Mouse (Mus musculus) kidney, adult 11 months (tissue): ENCODE measurements at regions not wholly inside any gene's neighbourhood (a gene's known extent, or its start where the extent isn't known, plus 50 kb on each side); places are given as distances from the start of the nearest gene placed in this dataset.
A peak's percentile ranks its signal among the peaks of the same experiment; 100 is the strongest.
"Not testable (repeated sequence)": the region's sequence is repeated elsewhere in the genome, so short reads cannot be mapped to it uniquely, and the experiment has no call there.

Experiments used
- DNase-seq: peaks from one replicate; pipeline ENCODE4 v3.0.0; 2022

DNA sequence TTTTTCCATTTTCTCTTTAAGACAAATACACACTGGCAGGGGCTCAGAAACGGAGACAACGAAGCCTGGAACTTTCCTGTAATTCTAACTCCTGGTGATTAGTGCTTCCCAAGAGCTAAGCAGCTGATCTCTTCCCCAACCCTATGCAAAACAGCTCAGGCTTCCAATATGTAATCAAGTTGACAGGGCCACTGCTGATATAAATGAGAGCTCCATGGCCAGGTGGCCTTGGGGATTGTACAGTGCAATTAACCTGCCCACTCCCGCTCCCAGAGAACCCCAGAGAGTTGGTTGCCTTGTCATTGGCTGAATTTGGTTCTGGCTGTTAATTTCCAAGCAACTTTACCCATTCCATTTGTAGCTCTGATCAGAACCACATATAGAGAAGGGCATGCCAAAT, 67.8 kb downstream of the 4933415F23Rik start:
- no peak for DNase-seq

DNA sequence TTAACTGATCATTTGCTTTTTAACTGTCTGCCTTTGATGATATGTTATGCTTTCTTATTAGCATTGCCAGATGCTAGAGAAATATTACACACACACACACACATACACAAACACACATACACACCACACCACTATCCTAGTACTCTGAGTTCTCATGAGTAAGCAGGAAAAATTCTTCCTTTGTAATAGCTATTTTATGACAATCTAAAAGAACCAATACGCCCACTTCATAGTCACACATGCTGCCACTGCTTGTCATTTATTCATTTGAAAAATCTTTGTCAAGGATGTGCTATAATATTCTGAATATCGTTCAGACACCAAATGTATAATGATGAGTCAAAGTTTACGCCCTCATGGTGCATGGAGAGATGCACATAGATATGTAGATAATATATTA, 78.5 kb downstream of the 4933415F23Rik start:
- no peak for DNase-seq

DNA sequence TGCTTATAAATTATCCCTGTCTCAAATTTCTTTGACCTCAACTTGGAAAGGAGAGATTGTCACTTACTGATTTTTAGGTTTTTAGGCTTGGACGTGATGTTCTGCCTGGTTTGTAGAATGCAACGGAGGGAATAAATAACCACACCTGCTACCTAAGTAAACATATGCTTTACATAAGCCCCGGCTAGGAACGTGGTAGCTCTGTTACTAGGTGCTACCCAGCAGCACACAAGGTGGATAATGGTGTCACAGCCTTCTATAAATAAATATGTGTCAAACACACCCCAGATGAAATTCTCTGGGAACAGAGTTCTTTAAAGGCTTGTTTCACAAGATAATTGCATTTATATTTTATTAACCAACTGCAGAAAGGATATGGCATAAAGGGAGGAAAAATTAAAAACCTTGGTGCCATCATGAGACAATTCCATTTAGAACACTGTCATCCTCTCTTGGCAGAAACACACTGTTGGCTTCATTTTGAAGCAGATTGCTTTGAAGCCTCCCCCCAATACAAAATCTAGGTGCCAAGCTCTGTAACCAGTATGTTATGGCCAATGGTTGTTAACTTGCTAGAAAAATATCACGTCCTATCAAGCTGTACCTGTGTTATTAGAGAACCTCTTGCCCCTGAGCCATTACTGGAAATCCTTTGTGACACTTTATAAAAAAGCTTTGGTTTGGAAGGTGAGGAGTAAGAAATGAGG, 94.1 kb downstream of the 4933415F23Rik start:
- no peak for DNase-seq

DNA sequence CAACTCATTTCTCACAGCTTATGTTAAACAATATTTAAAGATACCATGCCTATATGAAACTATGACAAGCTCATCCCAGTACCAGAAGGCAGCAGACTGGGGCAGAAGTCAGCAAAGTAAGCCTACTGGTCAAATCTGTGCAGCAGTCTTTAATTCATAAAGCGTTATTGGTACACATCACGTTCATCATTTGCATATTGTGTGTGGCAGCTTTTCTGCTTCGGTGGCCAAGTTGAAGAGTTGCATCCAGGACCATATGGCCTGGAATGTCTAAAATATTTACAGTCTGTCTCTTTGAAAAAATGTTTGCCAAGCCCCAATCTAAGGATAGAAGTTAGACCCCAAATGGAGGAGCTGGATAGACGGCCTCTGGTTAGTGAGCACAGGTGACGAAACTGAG, 97.2 kb downstream of the 4933415F23Rik start:
- no peak for DNase-seq

DNA sequence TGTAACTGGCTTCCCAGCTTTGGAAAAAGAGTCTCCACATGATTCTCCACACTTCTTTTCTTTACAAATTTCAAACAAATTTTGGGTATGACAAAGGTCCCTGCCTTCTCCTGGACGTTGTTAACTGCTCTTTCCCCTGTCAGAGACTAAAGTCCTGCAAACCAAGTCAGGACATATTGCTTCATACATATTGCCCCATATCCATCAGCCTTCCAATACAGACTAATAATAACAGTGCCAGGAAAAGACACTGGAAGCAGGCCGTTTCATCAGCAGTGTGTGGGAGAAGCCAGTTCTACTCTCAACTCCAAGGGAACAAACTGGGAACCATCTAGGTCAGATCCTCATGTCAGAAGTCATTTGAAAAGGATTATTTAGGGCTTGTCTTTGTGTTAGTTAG, 105.4 kb downstream of the 4933415F23Rik start:
- DNase-seq = no peak

DNA sequence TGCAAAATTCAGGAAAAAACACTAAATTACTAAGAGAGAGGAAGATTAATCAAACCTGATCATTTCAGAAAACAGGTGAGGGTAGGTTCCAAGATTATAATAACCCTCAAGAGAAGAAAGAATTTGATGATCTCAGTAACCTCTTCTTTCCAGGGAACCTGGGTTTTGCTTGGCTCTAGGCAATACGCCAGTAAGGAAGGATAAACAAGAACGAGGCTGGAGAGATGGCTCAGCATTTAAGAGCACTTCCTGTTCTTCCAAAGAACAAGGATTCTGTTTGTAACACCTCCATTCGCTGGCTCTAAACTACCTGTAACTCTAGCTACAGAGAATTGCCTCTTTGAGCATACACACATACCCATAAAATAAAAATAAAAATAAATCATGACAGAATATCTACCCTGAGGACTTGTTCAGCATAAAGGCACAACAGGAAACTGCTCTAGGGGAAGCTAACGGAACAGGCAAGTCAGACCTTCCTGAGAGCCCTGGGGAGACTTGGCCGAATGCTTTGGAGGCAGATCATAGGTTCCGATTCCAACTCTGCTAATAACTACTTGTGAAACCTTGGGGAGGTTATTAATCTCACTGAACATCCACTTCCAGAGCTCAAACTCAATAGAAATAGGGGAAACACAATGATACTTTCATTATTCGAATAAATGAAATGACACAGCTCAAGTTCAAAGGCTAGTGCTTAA, 112.4 kb downstream of the 4933415F23Rik start:
- no peak for DNase-seq

DNA sequence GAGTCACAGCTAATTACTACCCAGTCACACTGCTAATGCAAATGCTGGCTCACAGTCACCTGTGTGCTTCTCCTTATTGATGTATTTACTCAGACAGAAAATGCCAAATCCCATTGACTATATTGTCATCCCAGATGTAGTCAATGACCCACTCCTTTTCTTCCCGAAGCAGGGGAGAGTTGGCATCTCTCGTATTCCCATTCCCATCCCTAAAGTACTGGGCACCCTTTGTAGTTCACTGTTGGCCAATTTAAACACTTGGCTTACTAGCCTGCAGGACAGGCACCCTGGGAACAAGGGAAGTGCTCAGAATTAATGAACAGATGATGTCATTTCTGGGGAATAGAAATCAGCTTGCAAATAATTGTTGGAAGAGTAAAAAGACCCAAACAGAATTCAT, 114.5 kb downstream of the 4933415F23Rik start:
- DNase-seq = no peak

DNA sequence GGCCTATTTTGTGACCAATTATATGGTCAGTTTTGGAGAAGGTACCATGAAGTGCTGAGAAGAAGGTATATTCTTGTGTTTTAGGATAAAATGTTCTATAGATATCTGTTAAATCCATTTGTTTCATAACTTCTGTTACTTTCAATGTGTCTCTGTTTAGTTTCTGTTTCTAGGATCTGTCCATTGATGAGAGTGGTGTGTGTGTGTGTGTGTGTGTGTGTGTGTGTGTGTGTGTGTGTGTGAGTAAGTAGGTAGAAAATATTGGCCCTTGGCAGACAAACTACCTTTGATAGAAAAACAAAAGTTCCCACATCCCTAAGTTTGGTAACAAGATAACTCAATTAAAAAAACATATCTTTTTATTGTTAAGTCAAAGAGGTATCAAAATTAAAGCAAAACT, 117.8 kb downstream of the 4933415F23Rik start:
- DNase-seq = not testable (repeated sequence)

DNA sequence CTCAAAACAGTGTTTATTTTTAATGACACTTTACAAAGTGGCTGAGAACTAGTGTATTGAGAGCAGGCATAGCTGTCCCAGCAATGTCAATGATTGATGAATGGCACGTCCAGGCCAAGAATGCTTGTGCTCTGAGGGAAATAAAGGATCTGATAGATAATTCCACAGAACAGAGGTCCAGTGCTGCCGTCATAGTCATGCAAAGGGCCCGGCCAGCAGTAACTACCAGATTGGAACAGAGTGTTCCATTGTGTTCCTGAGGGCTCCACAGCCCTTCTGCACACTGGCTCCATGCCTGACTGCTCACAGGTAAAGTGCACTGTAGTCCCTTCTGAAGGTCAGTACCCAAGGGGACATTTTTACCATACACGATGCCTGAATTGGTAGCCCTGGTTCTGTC, 127.1 kb downstream of the 4933415F23Rik start:
- no peak for DNase-seq

DNA sequence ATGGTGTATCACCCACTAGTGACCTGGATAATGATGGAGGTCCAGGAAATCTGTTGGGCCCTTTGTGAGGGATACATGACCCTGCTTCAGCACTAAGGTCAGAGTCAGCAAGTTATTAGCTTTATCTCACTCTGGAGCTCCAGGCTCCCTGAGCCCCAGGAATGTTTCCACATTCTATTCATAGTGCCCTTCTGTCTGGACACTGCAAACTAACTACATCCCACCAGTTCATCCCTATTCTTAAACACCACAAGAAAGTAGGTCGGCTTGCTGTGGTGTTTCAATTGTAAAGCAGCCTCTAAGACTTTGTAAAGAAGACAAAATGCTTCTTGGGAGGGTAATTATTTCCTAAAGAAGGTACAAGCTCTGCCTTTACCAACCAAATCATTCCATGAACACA, 138.2 kb upstream of the Rims1 start:
- no peak for DNase-seq

DNA sequence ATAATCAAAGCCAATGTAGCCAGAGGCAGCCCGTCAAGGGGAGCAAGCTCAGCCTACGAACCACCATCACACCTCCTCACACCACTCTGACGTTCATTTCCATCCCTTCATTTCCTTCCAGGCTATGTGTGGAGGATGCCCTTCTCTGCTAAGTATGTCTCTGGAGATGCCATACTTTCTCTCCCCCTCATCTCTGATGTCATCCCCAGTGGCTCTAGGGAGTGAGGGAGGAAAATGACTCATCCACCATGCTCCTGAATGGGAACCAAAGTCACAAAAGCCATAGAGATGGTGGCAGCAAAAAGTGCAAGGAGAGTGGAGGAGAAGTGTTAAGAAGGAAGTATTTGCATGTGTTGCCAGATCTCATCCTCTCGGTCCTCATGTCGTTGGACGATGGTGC, 134.0 kb upstream of the Rims1 start:
- no peak for DNase-seq

DNA sequence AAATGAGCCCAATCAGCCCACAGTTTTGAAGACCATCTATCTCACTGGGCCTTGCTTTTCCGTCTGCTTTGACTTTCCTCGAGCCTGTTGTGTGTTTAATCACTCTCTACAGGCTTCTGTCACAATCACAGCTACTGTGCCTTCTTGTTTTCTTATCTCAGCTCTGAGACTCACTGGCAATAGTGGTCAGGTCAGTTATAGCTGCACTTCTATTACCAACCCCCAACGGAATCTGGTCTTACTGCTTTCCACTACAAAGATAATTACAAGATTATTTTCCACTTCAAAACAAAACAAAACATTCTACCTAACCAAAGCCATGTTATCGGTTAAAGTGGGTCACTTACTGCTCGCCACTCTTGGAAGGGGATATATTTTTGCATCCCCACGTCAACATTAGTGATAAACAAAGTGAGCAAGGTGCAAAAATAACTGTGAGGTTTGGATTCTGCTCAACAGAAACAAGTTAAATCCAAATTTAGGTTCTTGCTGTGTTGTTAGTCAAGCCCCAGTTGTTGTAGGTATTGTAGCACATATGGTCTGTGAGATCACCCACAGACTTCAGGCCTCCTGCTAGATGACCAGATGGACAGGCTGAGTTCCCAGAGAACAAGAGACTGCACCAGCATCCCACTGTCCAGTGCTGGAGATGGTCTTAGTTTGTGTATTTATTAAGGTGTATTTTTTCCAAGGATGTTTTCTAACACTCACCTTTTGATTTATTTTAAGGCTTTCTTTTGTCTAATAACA, 125.5 kb upstream of the Rims1 start:
- DNase-seq = no peak

DNA sequence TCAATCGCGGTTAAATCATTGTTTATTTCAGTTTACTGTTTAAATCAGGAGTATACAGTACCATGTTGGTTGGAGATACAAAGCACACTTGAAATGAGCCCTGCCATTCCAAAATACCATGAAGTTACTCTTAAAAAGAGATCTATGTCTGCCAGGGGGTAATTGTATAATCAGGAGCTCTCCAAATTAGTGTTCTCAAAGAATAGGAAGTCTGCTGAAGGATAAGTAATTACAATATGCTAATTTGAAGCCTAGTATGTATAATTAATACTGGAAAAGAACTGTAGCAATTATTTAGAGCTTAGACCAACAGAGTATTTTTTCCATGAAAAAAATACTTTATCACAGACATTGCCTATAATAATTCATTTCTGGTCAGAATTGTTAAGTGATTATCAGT, 97.2 kb upstream of the Rims1 start:
- no peak for DNase-seq

DNA sequence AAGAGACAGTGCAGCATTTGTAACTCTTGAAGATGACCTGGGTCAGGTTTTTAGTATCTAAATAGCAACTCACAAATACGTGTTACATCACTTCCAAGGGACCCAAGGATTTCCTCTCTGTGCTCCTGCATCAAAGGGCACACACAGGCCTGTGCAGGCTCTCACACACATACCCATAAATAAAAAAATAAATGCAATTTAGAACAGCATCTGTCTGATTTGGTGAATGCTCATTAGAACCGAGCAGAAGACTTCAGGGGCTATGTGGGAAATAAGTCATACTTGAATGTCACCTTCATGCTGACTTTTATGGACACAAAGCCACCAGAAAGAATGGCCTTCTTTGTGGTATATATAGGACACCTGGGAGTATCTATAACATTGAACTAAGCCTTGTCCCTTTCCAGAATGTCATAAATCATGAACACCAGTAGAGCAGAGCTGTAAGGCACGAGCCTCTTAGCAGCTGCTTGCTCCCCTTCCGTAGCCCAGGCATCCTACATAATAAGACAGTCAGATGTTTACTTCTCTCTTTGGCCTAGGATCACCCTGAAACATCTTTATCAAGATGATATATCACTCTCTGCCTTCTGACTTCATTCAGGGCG, 95.3 kb upstream of the Rims1 start:
- DNase-seq = no peak

DNA sequence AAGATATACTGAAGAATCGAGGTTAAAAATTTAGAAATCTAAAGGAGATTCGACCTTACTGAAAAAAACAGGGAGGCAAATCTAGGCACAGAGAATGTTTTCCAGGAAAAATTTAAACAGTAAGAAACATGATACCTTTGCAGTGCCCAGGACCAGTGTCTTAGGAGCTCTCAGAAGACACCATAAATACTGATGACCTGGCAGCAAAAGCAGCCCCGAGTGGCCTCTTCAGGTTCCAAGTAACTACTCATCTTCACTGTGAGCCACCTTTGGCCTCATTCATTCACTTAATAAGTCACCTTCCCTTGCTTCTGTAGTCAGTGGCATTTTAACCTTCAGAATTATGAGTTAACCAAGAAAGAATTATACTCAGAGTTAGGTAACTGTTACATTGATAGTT, 89.3 kb upstream of the Rims1 start:
- DNase-seq = peak; percentile 17

DNA sequence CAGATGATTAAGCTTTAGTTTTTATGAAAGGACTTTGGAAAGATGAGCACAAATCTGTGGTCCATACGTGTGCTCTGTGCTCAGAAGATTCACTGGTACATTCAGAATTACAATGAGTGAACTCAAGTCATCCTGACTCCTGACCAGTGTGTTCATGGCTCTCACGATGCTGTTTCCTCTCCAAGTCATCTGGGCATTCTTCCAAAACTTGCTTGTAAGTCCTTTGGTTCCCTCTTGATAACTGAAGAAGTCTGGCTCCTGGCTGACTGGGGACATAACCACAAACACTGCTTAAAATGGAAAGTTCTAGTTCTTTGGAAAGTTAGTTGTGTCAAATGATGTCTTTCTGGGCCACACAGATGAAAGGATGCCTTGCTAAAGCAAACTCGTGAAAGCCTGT, 57.2 kb upstream of the Rims1 start:
- DNase-seq = no peak
